Mouse (Mus musculus) hindlimb bud, embryonic 11.5 days (tissue): Measurements from ENCODE around the gene Spata25.
A peak's percentile ranks its signal among the peaks of the same experiment; 100 is the strongest.
"Not testable (repeated sequence)": the region's sequence is repeated elsewhere in the genome, so short reads cannot be mapped to it uniquely, and the experiment has no call there.

Experiments
- DNase-seq: peaks from one replicate; pipeline ENCODE4 v3.0.0-alpha.2; 2012; ENCODE audit warnings: low read depth, low spot score; ENCODE audit errors: extremely low spot score

Gene Spata25

DNA sequence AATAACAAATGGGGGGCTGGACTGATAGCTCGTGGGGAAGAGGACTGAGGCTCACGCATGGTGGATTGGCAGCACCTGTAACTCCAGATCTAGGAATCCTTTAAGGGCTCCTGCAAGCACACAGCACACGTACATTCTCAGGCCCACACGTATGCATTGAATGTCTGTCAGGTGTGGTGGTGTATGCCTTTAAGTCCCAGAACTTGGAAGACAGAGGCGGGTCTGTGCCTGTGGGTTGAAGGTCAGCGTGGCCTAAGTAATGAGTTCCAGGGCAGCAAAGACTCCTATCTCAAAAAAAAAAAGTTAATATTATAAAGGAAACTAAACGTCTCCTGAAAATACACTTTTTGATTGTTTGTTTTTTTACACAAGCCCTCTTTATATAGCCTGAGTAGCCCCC, 21.7 kb downstream of the Spata25 start:
- DNase-seq, result no peak

DNA sequence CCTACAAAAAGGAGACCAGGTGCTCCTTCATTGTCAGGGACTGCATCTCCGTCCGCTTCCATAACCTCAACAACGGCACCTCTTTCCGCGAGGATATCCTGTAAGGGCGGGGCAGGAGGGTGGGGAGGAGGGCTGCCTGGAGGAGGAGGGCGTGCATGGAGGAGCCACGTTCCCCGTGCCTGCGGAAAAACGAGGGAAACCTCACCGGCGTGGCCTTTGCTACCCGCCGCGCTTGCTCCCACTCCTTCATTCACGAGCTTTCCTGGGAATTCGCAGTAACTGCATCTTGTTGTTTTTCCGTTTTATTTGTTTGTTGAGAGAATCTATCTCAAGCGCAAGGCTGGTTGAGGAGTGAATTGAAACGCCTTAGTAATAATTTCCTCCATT, 23.0 kb downstream of the Spata25 start:
- no peak for DNase-seq

- peak; percentile 99 for DNase-seq
Measured at GRCm38 (mm10) chr2:164804533-164805331, 23.6 kb downstream of the Spata25 start, which contains the start of the genes Acot8 and Zswim3. Acot8 (minus strand) TSS chr2:164804882. Zswim3 (plus strand) TSS chr2:164805098.

- DNase-seq, result no peak
Measured at GRCm38 (mm10) chr2:164803921-164804313, 24.4 kb downstream of the Spata25 start.

- no peak for DNase-seq
Measured at GRCm38 (mm10) chr2:164803201-164803920, 25.0 kb downstream of the Spata25 start.

- DNase-seq, result no peak
Measured at GRCm38 (mm10) chr2:164800252-164801004, 27.9 kb downstream of the Spata25 start.

DNA sequence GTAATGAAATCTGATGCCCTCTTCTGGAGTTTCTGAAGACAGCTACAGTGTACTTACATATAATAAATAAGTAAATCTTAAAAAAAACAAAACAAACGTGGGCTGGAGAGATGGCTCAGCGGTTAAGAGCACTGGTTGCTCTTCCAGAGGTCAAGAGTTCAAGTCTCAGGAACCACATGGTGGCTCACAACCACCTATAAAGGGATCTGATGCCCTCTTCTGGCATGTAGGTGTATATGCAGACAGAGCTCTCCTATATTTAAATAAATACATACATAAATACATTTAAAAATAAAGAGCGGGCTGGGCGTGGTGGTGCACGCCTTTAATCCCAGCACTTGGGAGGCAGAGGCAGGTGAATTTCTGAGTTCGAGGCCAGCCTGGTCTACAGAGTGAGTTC, 29.8 kb downstream of the Spata25 start:
- DNase-seq, result not testable (repeated sequence)

- no peak for DNase-seq
Measured at GRCm38 (mm10) chr2:164795868-164796267, 32.5 kb downstream of the Spata25 start.

GRCm38 (mm10) chr2:164794293-164794692, 34.0 kb downstream of the Spata25 start:
- DNase-seq, result peak; percentile 70

- no peak for DNase-seq
Measured at GRCm38 (mm10) chr2:164793772-164794171, 34.6 kb downstream of the Spata25 start.

DNA sequence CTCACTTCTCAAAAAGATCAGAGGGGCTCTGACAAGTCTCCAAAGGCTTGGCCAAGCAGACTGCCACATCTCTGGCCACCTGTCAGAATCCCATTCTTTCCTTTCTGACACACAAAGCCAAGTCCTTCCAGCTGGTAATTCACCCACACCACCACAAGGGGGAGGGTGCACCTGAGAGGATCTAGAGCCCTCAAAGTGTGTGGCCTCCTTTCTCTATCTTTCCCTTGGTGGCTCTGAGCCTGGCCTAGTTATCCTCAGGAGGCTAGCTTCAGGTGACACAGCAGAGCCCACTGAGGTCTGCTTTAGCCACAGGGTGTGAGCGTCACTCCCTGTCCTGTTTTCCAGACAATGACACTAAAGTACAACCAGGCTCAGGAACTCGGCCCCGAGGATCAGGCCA, 35.1 kb downstream of the Spata25 start:
- DNase-seq, result no peak

- DNase-seq, result no peak
Measured at GRCm38 (mm10) chr2:164792400-164793190, 35.7 kb downstream of the Spata25 start.

GRCm38 (mm10) chr2:164791841-164792261, 36.5 kb downstream of the Spata25 start:
- no peak for DNase-seq

DNA sequence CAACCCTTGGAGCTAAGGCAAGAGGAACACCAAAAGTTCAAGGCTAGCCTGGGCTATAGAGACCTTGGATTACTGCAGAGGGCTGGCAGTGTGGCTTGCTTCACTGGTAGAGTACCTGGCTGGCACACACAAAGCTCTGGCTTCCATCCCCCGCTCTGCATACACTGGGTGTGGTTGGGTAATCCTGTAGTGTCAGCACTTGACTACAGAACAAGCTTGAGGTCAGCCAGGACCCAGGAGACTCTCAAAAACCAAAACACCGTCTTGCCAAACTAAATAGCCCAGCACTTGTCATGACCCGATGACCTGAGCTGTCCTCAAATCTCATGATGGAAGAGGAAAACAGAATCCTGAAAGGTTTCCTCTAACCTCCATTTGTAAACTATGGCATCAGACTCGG, 37.9 kb downstream of the Spata25 start:
- DNase-seq, result no peak

DNA sequence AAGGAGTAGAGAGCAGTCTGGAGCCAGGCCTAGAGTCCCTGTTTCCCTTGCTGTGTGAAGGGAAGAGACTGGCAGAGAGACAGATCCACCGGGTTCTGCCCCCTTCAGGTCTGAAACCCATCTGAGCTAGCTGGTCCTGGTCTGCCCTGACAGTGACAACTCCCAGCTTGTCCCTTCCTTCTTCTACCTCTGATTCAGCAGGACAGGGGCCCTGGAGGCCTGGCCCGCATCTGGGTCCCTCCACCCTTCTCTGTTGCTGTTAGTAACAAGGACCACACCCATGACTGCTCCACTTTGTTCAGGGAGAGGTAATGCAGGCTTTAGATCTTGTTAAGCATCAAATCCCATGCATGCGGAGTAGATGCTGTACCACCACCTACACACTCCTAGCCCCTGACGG, 39.9 kb downstream of the Spata25 start:
- DNase-seq, result no peak

DNA sequence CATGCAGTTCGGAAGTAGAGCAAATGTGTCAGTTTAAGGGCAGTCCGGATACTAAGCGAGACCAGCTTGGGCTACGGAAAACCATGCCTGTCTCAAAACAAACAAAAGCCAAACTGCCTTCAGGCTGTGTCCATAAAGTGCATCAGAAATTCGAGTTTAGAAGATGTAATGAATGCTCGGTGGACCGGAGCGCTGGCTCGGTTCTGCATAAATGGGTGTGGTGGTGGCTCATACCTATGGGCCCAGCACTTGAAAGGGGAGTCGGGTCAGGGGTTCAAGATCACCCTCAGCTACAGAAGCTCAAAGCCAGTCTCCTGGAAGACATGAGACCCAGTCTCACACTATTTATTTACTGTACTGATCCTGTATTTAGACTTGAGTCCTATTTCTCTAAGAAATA, 40.6 kb downstream of the Spata25 start:
- DNase-seq, result no peak

GRCm38 (mm10) chr2:164787032-164787431, 41.3 kb downstream of the Spata25 start:
- DNase-seq, result no peak

GRCm38 (mm10) chr2:164786388-164786885, 41.9 kb downstream of the Spata25 start:
- no peak for DNase-seq

DNA sequence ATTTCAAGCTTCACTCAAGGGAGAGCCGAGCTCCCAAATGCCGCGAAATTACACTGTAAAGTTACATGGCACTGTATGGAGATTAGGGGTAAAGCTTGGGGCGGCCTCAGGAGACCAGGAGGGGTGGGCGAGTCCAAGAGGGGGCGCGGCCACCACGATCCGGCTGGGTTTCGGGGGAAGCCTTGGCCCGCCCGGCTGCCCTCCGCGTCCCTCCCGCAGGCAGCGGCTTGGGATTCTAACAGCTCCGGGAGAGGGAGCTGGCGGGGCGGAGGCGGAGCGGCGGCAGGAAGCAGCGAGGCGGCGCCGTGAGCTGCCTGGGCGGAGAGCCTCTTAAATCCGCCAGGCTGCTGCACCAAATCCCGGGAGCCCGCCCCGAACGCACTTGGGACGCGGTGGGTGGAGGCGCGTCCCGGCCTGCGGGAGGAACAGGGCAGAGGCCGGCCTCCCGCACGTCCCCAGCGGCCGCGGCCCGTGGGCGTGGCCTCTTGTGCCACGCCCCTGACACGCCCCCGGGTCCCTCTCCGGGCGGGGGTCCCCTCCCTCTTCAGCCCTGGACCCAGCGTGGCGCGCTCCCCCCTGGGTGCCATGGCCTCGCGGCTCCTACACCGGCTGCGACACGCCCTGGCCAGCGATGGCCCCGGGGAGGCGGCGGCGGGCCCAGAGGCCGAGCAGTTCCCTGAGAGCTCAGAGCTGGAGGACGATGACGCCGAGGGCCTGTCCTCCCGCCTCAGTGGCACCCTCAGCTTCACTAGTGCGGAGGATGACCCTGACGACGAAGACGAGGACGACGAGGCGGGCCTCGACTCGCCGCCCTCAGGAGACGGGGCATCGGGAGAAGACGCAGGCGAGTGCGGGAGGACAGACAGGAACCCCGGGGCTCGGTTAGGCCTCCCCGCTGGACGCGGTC, 42.6 kb downstream of the Spata25 start, which contains the start of gene Snx21:
TSS of gene Snx21 (plus strand) at position 343 of the 907 bp plus-strand sequence.
- no peak for DNase-seq
